Mouse (Mus musculus): ENCODE results near the gene Stk32b. TPM values are rescaled to one million over a fixed set of nuclear protein-coding genes. Genes with fewer than 3 reads are reported as not detected.

Stk32b gene
- polyA plus RNA-seq (2015; fragmentation: Nextera tagmentation; extraction: Ambion mirVana) = 20.6 and 23.2 TPM in 2 replicates

- peaks cover 29% of the 10 kb centered on the region for H3K27me3 ChIP-seq
- peak within 1 kb of the TSS; percentile 61 for H3K4me3 ChIP-seq
- under 1% methylated on average over 40 of the region's 40 CpGs for WGBS
- peaks cover 22% of the 10 kb centered on the region for H3K4me1 ChIP-seq (replicated peaks)
- H3K9me3 ChIP-seq = no peaks in the 10 kb centered on the region
- peak within 1 kb of the TSS; percentile 75 for H3K4me2 ChIP-seq
- H3K9ac ChIP-seq = peak within 1 kb of the TSS; percentile 88
- peak within 1 kb of the TSS; percentile 89 for H3K27ac ChIP-seq
- peaks cover 4% of the 10 kb centered on the region for H3K36me3 ChIP-seq
- ATAC-seq (ENCODE audit: low FRiP score) = peak; percentile 89
These were observed at the start of gene Stk32b for GRCm38 (mm10) chr5:37716505-37717372. TSS of gene Stk32b (minus strand) at chr5:37717171.

GRCm38 (mm10) chr5:37765851-37766250 lies 48.9 kb upstream of the Stk32b start:
- Histone ChIP-seq H3K9me3 (no peaks in the 10 kb centered on the region), H3K4me3 (no peak overlapping the region), H3K9ac (no peak overlapping the region), H3K27ac (no peak overlapping the region), H3K4me2 (no peak overlapping the region), H3K36me3 (no peaks in the 10 kb centered on the region), H3K4me1 (replicated peaks) (peaks cover 12% of the 10 kb centered on the region), H3K27me3 (peaks cover 40% of the 10 kb centered on the region)
- ATAC-seq (ENCODE audit: low FRiP score) = no peak
- 17% methylated on average over 8 of the region's 8 CpGs for WGBS

- no peak overlapping the region for H3K4me3 ChIP-seq
- WGBS = 88% methylated on average over 3 of the region's 3 CpGs
- no peak overlapping the region for H3K4me2 ChIP-seq
- no peaks in the 10 kb centered on the region for H3K36me3 ChIP-seq
- H3K9me3 ChIP-seq = no peaks in the 10 kb centered on the region
- no peak for ATAC-seq (ENCODE audit: low FRiP score)
- H3K9ac ChIP-seq = no peak overlapping the region
- H3K4me1 ChIP-seq (replicated peaks) = no peaks in the 10 kb centered on the region
- H3K27me3 ChIP-seq = peaks cover 40% of the 10 kb centered on the region
- H3K27ac ChIP-seq = no peak overlapping the region
These were observed 45.1 kb upstream of the Stk32b start for GRCm38 (mm10) chr5:37762046-37762445.

- Histone ChIP-seq H3K4me2 (no peak overlapping the region), H3K36me3 (no peaks in the 10 kb centered on the region), H3K27me3 (peaks cover 25% of the 10 kb centered on the region; the same call in 1 of the 2 replicates), H3K4me1 (replicated peaks) (no peaks in the 10 kb centered on the region), H3K4me3 (no peak overlapping the region), H3K9ac (no peak overlapping the region), H3K9me3 (no peaks in the 10 kb centered on the region), H3K27ac (no peak overlapping the region)
- no peak for ATAC-seq (ENCODE audit: low FRiP score)
- WGBS = 80% methylated on average over 7 of the region's 7 CpGs
These were observed 36.4 kb upstream of the Stk32b start for GRCm38 (mm10) chr5:37753366-37753765.

- WGBS = 65% methylated on average over 8 of the region's 8 CpGs
- Histone ChIP-seq H3K27me3 (peaks cover 19% of the 10 kb centered on the region; the same call in 1 of the 2 replicates), H3K9ac (no peak overlapping the region), H3K27ac (no peak overlapping the region), H3K4me3 (no peak overlapping the region), H3K36me3 (no peaks in the 10 kb centered on the region), H3K4me2 (no peak overlapping the region), H3K9me3 (no peaks in the 10 kb centered on the region), H3K4me1 (replicated peaks) (no peaks in the 10 kb centered on the region)
- peak; percentile 78 for ATAC-seq (ENCODE audit: low FRiP score)
These were observed 35.3 kb upstream of the Stk32b start for GRCm38 (mm10) chr5:37752027-37752967.

GRCm38 (mm10) chr5:37743889-37744707 lies 27.1 kb upstream of the Stk32b start:
- no peak for ATAC-seq (ENCODE audit: low FRiP score)
- Histone ChIP-seq H3K4me2 (no peak overlapping the region), H3K9ac (no peak overlapping the region), H3K9me3 (peaks cover 9% of the 10 kb centered on the region), H3K36me3 (no peaks in the 10 kb centered on the region), H3K27me3 (no peaks in the 10 kb centered on the region), H3K4me3 (no peak overlapping the region), H3K4me1 (replicated peaks) (no peaks in the 10 kb centered on the region; the same call in 1 of the 2 replicates), H3K27ac (no peak overlapping the region)
- WGBS = 82% methylated on average over 13 of the region's 13 CpGs

- Histone ChIP-seq H3K4me2 (no peak overlapping the region), H3K9ac (no peak overlapping the region), H3K27ac (no peak overlapping the region), H3K36me3 (no peaks in the 10 kb centered on the region), H3K9me3 (no peaks in the 10 kb centered on the region), H3K27me3 (no peaks in the 10 kb centered on the region), H3K4me3 (no peak overlapping the region), H3K4me1 (replicated peaks) (no peaks in the 10 kb centered on the region)
- WGBS = 64% methylated on average over 7 of the region's 7 CpGs
- ATAC-seq (ENCODE audit: low FRiP score) = no peak
These were observed 19.2 kb upstream of the Stk32b start for GRCm38 (mm10) chr5:37736213-37736612.

- Histone ChIP-seq H3K36me3 (no peaks in the 10 kb centered on the region), H3K27ac (no peak within 1 kb of the TSS), H3K4me1 (replicated peaks) (no peaks in the 10 kb centered on the region), H3K9me3 (no peaks in the 10 kb centered on the region), H3K27me3 (no peaks in the 10 kb centered on the region), H3K9ac (no peak within 1 kb of the TSS), H3K4me3 (no peak within 1 kb of the TSS), H3K4me2 (no peak within 1 kb of the TSS)
- WGBS = 45% methylated on average over 5 of the region's 5 CpGs
- no peak for ATAC-seq (ENCODE audit: low FRiP score)
These were observed 18.3 kb upstream of the Stk32b start, which contains the start of gene Cytl1 for GRCm38 (mm10) chr5:37735224-37735623. TSS of gene Cytl1 (plus strand) at chr5:37735519.

- no peaks in the 10 kb centered on the region for H3K27me3 ChIP-seq
- no peak for ATAC-seq (ENCODE audit: low FRiP score)
- no peak overlapping the region for H3K4me3 ChIP-seq
- no peak overlapping the region for H3K9ac ChIP-seq
- no peaks in the 10 kb centered on the region for H3K9me3 ChIP-seq
- no peak overlapping the region for H3K27ac ChIP-seq
- H3K4me1 ChIP-seq (replicated peaks) = no peaks in the 10 kb centered on the region
- no peaks in the 10 kb centered on the region for H3K36me3 ChIP-seq
- WGBS = 93% methylated on average over 2 of the region's 2 CpGs
- H3K4me2 ChIP-seq = no peak overlapping the region
These were observed 13.8 kb upstream of the Stk32b start for GRCm38 (mm10) chr5:37730781-37731180.

GRCm38 (mm10) chr5:37725220-37725886 lies 8.4 kb upstream of the Stk32b start:
- H3K36me3 ChIP-seq = no peaks in the 10 kb centered on the region
- H3K27ac ChIP-seq = no peak overlapping the region
- H3K9ac ChIP-seq = no peak overlapping the region
- H3K27me3 ChIP-seq = peaks cover 1% of the 10 kb centered on the region; the same call in 1 of the 2 replicates
- 82% methylated on average over 4 of the region's 4 CpGs for WGBS
- H3K4me1 ChIP-seq (replicated peaks) = peaks cover 3% of the 10 kb centered on the region
- no peak overlapping the region for H3K4me2 ChIP-seq
- H3K4me3 ChIP-seq = no peak overlapping the region
- H3K9me3 ChIP-seq = no peaks in the 10 kb centered on the region
- ATAC-seq (ENCODE audit: low FRiP score) = no peak

- Histone ChIP-seq H3K27ac (no peak overlapping the region; the same call in 1 of the 2 replicates), H3K9ac (no peak overlapping the region), H3K9me3 (no peaks in the 10 kb centered on the region), H3K4me1 (replicated peaks) (peaks cover 7% of the 10 kb centered on the region), H3K36me3 (no peaks in the 10 kb centered on the region), H3K27me3 (peaks cover 25% of the 10 kb centered on the region), H3K4me3 (no peak overlapping the region), H3K4me2 (no peak overlapping the region)
- no peak for ATAC-seq (ENCODE audit: low FRiP score)
- 25% methylated on average over 6 of the region's 6 CpGs for WGBS
These were observed 3.7 kb upstream of the Stk32b start for GRCm38 (mm10) chr5:37720670-37721069.
